Mouse (Mus musculus): ENCODE measurements at regions not wholly inside any gene's neighbourhood (a gene's known extent, or its start where the extent isn't known, plus 50 kb on each side); places are given as distances from the start of the nearest gene placed in this dataset.

DNA sequence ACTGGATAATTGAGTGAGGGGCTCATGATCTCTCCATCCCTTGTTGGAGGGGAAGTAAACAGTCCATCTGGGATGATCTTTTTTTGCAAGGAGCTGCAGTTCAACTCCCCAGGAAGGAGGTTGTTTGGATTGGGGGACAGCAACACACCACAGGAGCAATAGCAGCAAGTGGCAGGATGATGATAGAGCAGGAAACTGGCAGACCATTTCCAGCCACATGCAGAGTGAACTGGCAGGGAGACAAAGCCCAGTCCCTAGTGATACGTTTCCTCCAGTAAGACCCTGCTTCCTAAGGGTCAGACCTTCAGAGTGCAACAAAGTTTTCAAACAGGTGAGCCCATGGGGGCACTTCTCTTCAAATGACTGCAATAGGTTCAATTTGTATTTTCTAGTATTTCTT, 91.2 kb downstream of the Arrdc3 start:
- no peak for TF ChIP-seq CTCF (IDR thresholded peaks at IDR 0.05; ENCODE audit: borderline replicate concordance, insufficient read depth, low read depth, low read length)
- no peak for TF ChIP-seq POLR2A (IDR thresholded peaks at IDR 0.05; ENCODE audit: borderline replicate concordance, insufficient read depth, low read length)

All from cerebellum, adult 2 months (tissue).